Mouse (Mus musculus) midbrain, embryonic 11.5 days (tissue): ENCODE data around the gene Prrc2c. TPM values are rescaled to one million over a fixed set of nuclear protein-coding genes. Genes with fewer than 3 reads are reported as not detected.

Experiments used
- ATAC-seq: fragments of 200-750 bp; cut with Nextera tagmentation; 2 replicates; pipeline ENCODE4 v1.8.0; 2017; ENCODE audit warnings: moderate TSS enrichment, moderate library complexity; ENCODE audit not compliant: low FRiP score
- DNase-seq: peaks from one replicate; pipeline ENCODE4 v3.0.0; 2015; ENCODE audit warnings: low spot score; ENCODE audit errors: missing footprints
- H3K27ac ChIP-seq: fragments of 300-500 bp; sonication (generic); 2 replicates; pipeline ENCODE4 v1.5.1; 2014; ENCODE audit warnings: low read depth, low read length
- H3K27me3 ChIP-seq: fragments of 300-500 bp; sonication (generic); 2 replicates; pipeline ENCODE4 v1.6.1; 2014; ENCODE audit warnings: mild to moderate bottlenecking, low read length, moderate library complexity, mixed read lengths; ENCODE audit not compliant: control insufficient read depth, insufficient read depth
- H3K36me3 ChIP-seq: fragments of 300-500 bp; sonication (generic); 2 replicates; pipeline ENCODE4 v1.6.1; 2014; ENCODE audit warnings: mild to moderate bottlenecking, low read length, moderate library complexity, mixed read lengths; ENCODE audit not compliant: control insufficient read depth, insufficient read depth
- H3K4me1 ChIP-seq: fragments of 300-500 bp; sonication (generic); 2 replicates; pipeline ENCODE4 v1.6.1; 2014; ENCODE audit warnings: low read length; ENCODE audit not compliant: control insufficient read depth, insufficient read depth
- H3K4me2 ChIP-seq: fragments of 300-500 bp; sonication (generic); 2 replicates; pipeline ENCODE4 v1.6.1; 2014; ENCODE audit warnings: mild to moderate bottlenecking, moderate library complexity
- H3K4me3 ChIP-seq: fragments of 300-500 bp; sonication (generic); 2 replicates; pipeline ENCODE4 v1.5.1; 2014; ENCODE audit warnings: low read depth, low read length
- H3K9ac ChIP-seq: fragments of 300-500 bp; sonication (generic); 2 replicates; pipeline ENCODE4 v1.6.1; 2014; ENCODE audit warnings: low read length
- H3K9me3 ChIP-seq: fragments of 300-500 bp; sonication (generic); 2 replicates; pipeline ENCODE4 v1.6.1; 2016; ENCODE audit warnings: low read length; ENCODE audit not compliant: control insufficient read depth
- WGBS: fragments of 180-500 bp; shearing (Covaris S2); extraction: QIAGEN DNeasy Blood & Tissue Kit; methylation state at CpG from one replicate; pipeline ENCODE4 v1.1.7; 2014; 5-methylcytosine and 5-hydroxymethylcytosine counted together
- polyA plus RNA-seq: library from polyadenylated mRNA; unstranded; fragments of >200 nt; fragmentation: Nextera tagmentation; extraction: Ambion mirVana; gene quantifications from 2 replicates; pipeline ENCODE4 v1.2.1, GENCODE M21; 2014

Gene Prrc2c
- polyA plus RNA-seq, 1 experiment from 2014 or later = 151 TPM

- Histone ChIP-seq H3K27me3 (no peaks in the 10 kb centered on the region), H3K9ac (no peak overlapping the region), H3K4me1 (no peaks in the 10 kb centered on the region), H3K36me3 (peaks cover 7% of the 10 kb centered on the region), H3K27ac (no peak overlapping the region), H3K9me3 (no peaks in the 10 kb centered on the region), H3K4me2 (no peak overlapping the region), H3K4me3 (no peak overlapping the region)
- ATAC-seq = no peak
- no peak for DNase-seq
Observed at GRCm38 (mm10) chr1:162723610-162724009, 16.7 kb downstream of the Prrc2c start.

DNA sequence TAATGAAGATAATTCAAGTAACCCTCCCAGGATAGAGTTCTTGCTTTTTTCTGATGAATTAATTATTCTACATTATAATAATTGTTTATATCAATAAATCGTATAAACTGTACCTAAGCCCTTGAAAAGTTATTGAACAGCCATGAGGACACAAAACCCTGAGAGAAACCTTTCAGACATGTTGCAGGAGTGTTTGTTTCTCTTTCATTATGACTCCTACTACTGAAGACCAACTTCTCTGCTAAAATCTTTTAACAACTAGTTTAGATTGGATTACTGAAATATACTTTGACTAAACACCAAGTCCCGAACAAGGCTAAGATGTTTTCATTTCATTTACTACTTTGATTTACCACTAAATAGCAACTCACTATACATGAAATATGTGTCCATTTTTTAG is 19.7 kb downstream of the Prrc2c start:
- no peaks in the 10 kb centered on the region for H3K9me3 ChIP-seq
- no peaks in the 10 kb centered on the region for H3K4me1 ChIP-seq
- ATAC-seq = no peak
- DNase-seq = no peak
- H3K4me2 ChIP-seq = no peak overlapping the region
- no peak overlapping the region for H3K9ac ChIP-seq
- peaks cover 12% of the 10 kb centered on the region for H3K36me3 ChIP-seq
- 92% methylated on average over 2 of the region's 2 CpGs for WGBS
- no peak overlapping the region for H3K27ac ChIP-seq
- H3K4me3 ChIP-seq = no peak overlapping the region
- H3K27me3 ChIP-seq = no peaks in the 10 kb centered on the region

- Histone ChIP-seq H3K36me3 (peaks cover 28% of the 10 kb centered on the region), H3K4me2 (no peak overlapping the region), H3K9me3 (no peaks in the 10 kb centered on the region), H3K9ac (no peak overlapping the region), H3K27ac (no peak overlapping the region), H3K4me1 (no peaks in the 10 kb centered on the region), H3K4me3 (no peak overlapping the region), H3K27me3 (no peaks in the 10 kb centered on the region)
- no peak for ATAC-seq
- 87% methylated on average over 8 of the region's 8 CpGs for WGBS
- DNase-seq = no peak
Observed at GRCm38 (mm10) chr1:162700389-162701066, 39.8 kb downstream of the Prrc2c start.

DNA sequence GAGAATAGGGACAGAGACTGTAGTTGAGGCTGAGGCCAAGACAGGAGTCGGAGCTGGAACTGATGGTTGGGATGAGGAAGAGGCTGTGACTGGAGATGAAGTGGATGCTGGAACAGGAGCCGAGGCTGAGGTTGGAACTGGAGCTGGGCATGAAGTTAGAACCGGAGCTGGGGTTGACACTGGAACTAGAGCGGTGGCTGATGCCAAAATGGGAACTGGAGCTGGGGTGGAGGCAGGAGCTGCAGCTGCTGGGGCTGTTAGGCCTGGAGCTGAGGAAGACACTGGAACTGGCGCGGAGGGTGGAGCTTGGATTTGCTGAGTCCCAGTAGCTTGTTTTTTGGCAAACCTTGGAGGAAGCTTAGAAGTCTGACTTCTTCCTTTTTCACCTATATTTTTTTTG is 42.5 kb downstream of the Prrc2c start:
- Histone ChIP-seq H3K4me1 (no peaks in the 10 kb centered on the region), H3K4me3 (no peak overlapping the region), H3K27ac (no peak overlapping the region), H3K9me3 (no peaks in the 10 kb centered on the region), H3K36me3 (peaks cover 22% of the 10 kb centered on the region; the same call in 1 of the 2 replicates), H3K4me2 (no peak overlapping the region), H3K9ac (no peak overlapping the region), H3K27me3 (no peaks in the 10 kb centered on the region)
- 98% methylated on average over 6 of the region's 6 CpGs for WGBS
- ATAC-seq (no peak), DNase-seq (no peak)

DNA sequence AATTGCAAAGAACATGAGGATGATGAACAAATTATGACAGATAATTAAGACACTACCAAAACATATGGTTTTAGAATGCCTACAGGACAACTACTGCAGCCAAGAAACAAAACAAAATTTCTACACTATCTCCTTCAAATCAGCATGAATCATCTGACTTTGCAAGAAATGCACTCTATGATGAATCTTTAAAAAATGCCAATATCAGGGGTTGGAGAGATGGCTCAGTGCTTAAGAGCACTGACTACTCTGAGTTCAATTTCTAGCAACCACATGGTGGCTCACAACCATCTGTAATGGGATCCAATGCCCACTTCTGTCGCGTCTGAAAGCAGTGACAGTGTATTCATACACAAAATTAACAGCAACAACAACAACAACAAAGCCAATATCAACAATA is 46.6 kb downstream of the Prrc2c start:
- H3K4me1 ChIP-seq = no peaks in the 10 kb centered on the region
- no peaks in the 10 kb centered on the region for H3K27me3 ChIP-seq
- WGBS = 93% methylated on average over 2 of the region's 2 CpGs
- H3K9me3 ChIP-seq = no peaks in the 10 kb centered on the region
- ATAC-seq (no peak), DNase-seq (no peak)
- H3K4me3 ChIP-seq = no peak overlapping the region
- no peak overlapping the region for H3K27ac ChIP-seq
- peaks cover 14% of the 10 kb centered on the region; the same call in 1 of the 2 replicates for H3K36me3 ChIP-seq
- no peak overlapping the region for H3K9ac ChIP-seq
- H3K4me2 ChIP-seq = no peak overlapping the region

DNA sequence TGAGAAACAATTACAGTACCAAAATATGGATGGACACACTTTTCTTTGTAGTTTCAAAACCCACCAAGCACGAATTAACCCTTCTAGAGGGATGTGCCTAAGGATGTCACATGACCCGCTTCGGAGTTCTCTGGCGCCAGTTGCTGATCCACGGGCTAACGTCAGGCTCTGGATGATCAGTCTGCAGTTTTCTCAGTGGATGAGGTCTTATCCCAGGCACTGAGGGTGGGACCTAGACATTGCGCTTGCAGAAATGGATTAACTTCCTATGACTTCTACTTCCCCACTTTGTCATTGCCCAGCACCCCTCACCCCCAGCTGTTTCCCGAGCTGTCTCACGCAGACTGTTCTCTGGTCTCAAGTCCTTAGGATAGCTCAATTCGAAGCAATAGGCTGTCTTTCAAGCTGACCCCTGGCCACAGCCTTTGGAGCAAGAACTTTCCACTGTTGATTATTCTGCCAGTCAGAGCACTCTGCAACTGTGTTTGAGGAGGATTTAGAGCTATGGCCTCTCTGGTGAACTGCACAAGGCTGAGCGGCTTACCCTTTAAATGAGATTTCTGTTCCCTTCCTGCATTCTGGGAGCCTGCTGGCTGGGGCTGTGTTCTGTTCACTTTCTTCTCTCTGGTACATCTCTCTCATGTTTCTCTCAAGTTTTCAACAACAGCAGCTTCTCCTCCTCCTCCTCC is 74.7 kb downstream of the Prrc2c start:
- no peak overlapping the region for H3K27ac ChIP-seq
- DNase-seq = peak; percentile 93
- peak overlapping the region; percentile 25; the same call in 1 of the 2 replicates for H3K4me3 ChIP-seq
- H3K4me2 ChIP-seq = peak overlapping the region; percentile 60
- peaks cover 1% of the 10 kb centered on the region; the same call in 1 of the 2 replicates for H3K36me3 ChIP-seq
- H3K4me1 ChIP-seq = peaks cover 6% of the 10 kb centered on the region; the same call in 1 of the 2 replicates
- 4% methylated on average over 11 of the region's 11 CpGs for WGBS
- peak overlapping the region; percentile 58 for H3K9ac ChIP-seq
- no peaks in the 10 kb centered on the region for H3K27me3 ChIP-seq
- H3K9me3 ChIP-seq = no peaks in the 10 kb centered on the region
- ATAC-seq = peak; percentile 88

- Histone ChIP-seq H3K9me3 (no peaks in the 10 kb centered on the region), H3K9ac (no peak overlapping the region)
- DNase-seq = peak; percentile 93
Observed at GRCm38 (mm10) chr1:162664826-162665475, 75.4 kb downstream of the Prrc2c start.

GRCm38 (mm10) chr1:162660276-162660860 is 80.0 kb downstream of the Prrc2c start:
- no peak overlapping the region for H3K4me3 ChIP-seq
- H3K36me3 ChIP-seq = no peaks in the 10 kb centered on the region
- no peaks in the 10 kb centered on the region for H3K9me3 ChIP-seq
- H3K9ac ChIP-seq = no peak overlapping the region
- no peak overlapping the region for H3K27ac ChIP-seq
- no peak for ATAC-seq
- no peak overlapping the region for H3K4me2 ChIP-seq
- WGBS = 92% methylated on average over 11 of the region's 11 CpGs
- 0 out of 2 replicates have a peak, but pooled peaks cover under 1% of the 10 kb centered on the region for H3K4me1 ChIP-seq
- H3K27me3 ChIP-seq = no peaks in the 10 kb centered on the region
- DNase-seq = no peak

More at GRCm38 (mm10) chr1:162664826-162665475, 75.4 kb downstream of the Prrc2c start:
- H3K4me3 ChIP-seq = peak overlapping the region; percentile 25; the same call in 1 of the 2 replicates
- ATAC-seq = peak; percentile 98
- peaks cover 6% of the 10 kb centered on the region; the same call in 1 of the 2 replicates for H3K4me1 ChIP-seq
- no peak overlapping the region for H3K27ac ChIP-seq
- no peaks in the 10 kb centered on the region for H3K27me3 ChIP-seq
- no peaks in the 10 kb centered on the region for H3K36me3 ChIP-seq
- no peak overlapping the region for H3K4me2 ChIP-seq
- 16% methylated on average over 10 of the region's 10 CpGs for WGBS
